Mouse (Mus musculus) forebrain, embryonic 10.5 days (tissue): ENCODE data around the gene Eno3. TPM values are rescaled to one million over a fixed set of nuclear protein-coding genes. Genes with fewer than 3 reads are reported as not detected.
A peak's percentile ranks its signal among the peaks of the same experiment; 100 is the strongest.

Source experiments
- DNase-seq: peaks from one replicate; pipeline ENCODE4 v3.0.0-alpha.2; 2017; ENCODE audit warnings: low spot score; ENCODE audit errors: extremely low spot score
- H3K27ac ChIP-seq: fragments of 300-500 bp; sonication (generic); 2 replicates; pipeline ENCODE4 v1.5.1; 2016; ENCODE audit warnings: mild to moderate bottlenecking
- H3K27me3 ChIP-seq: fragments of 300-500 bp; sonication (generic); 2 replicates; pipeline ENCODE4 v1.6.1; 2016; ENCODE audit warnings: mild to moderate bottlenecking; ENCODE audit not compliant: poor library complexity, severe bottlenecking
- H3K36me3 ChIP-seq: fragments of 300-500 bp; sonication (generic); replicated peaks from 2 replicates; pipeline ENCODE4 v1.6.1; 2016; ENCODE audit warnings: mild to moderate bottlenecking, moderate library complexity
- H3K4me1 ChIP-seq: fragments of 300-500 bp; sonication (generic); 2 replicates; pipeline ENCODE4 v1.6.1; 2016
- H3K4me3 ChIP-seq: fragments of 300-500 bp; sonication (generic); 2 replicates; pipeline ENCODE4 v1.5.1; 2016; ENCODE audit warnings: mild to moderate bottlenecking, moderate library complexity
- H3K9me3 ChIP-seq: fragments of 300-500 bp; sonication (generic); 2 replicates; pipeline ENCODE4 v1.6.1; 2016; ENCODE audit warnings: mild to moderate bottlenecking, moderate library complexity
- WGBS: fragments of 180-500 bp; shearing (Covaris S2); methylation state at CpG from one replicate; pipeline ENCODE4 v1.1.7; 2016; 5-methylcytosine and 5-hydroxymethylcytosine counted together
- polyA plus RNA-seq: library from polyadenylated mRNA; unstranded; fragments of >200 nt; fragmentation: Nextera tagmentation; extraction: Ambion mirVana; gene quantifications from 2 replicates; pipeline ENCODE4 v1.2.1, GENCODE M21; 2016

Gene Eno3
- polyA plus RNA-seq, 1 experiment from 2014 or later: 33.4 TPM

DNA sequence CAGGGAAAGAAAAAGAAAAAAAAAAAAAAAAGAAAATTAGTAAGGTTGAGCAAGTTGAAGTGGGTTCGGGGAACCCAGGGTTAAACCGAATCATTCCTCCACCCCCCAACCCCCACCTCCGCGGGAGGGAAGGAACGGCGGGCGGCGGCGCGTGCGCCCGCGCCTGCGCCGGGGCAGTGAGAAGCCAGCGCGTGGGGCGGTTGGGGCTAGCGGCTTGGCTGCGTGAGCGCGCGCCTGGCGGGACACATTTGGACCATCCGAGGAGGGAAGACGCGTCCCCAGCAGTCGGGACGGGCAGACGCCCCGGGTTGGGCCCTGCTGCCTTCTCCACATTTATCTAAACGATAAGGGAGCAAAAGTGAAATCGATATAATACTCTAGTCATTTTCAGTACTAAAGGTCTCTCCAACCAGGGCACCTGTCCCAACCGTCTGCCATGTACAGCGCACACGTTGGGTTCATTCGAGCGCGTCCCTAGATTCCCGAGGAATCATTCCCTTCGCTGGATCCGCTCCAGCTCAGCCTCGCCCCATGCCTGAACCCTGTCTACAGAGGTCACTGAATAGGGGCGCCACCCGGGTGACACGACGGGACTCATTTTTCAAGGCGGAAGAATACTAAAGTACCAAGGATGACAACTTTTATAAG, 2.0 kb upstream of the Eno3 start:
- Histone ChIP-seq H3K36me3 (peaks cover 40% of the 10 kb centered on the region), H3K9me3 (no peaks in the 10 kb centered on the region), H3K27ac (peak overlapping the region; percentile 99), H3K4me3 (peak overlapping the region; percentile 99), H3K4me1 (peaks cover 71% of the 10 kb centered on the region), H3K27me3 (no peaks in the 10 kb centered on the region)
- peak; percentile 81 for DNase-seq
- 0% methylated on average over 48 of the region's 48 CpGs for WGBS

DNA sequence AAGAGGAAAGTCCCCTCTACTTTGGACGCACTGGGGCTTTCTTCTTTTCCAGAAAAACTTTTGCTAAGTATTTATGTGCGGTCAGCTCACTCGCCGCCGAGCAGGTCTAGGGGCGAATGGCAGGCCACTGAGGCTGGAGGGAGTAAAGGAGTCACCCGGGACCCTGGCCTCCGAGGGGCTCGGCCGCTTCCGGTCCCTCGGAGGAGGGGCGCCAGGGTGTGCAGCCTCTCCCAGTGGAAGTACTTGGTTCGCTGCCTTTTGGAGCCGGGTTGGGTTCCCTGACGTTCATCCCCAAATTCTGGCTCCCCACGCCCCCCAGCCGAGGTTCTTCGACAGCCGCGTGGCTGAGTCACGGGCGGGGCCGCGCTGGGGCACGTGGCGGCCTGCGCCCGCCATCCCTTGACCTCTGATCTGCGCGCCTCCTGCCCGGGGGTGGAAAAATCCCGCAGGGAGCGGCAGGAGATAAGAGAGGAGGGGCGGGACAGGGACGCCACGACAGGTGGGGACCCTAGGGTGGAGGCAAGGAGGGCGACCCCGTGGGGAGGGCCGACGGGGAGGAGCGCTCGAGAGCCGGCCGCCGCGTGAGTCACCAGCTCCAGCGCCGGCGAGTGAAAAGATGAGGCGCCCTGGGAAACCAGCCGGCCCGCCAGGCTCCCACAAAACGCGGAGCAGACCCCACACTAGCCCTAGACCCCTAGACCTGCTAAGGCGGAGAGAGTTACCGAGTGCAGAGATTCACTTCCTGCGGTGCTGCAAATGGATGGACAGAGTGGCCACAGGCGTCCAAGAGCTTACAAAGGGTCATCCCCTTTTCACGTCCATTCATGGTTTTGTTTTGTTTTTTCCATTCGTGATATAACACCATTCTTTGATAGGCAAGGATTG, 1.2 kb upstream of the Eno3 start:
- DNase-seq: peak; percentile 69
- H3K4me1 ChIP-seq: peaks cover 67% of the 10 kb centered on the region

DNA sequence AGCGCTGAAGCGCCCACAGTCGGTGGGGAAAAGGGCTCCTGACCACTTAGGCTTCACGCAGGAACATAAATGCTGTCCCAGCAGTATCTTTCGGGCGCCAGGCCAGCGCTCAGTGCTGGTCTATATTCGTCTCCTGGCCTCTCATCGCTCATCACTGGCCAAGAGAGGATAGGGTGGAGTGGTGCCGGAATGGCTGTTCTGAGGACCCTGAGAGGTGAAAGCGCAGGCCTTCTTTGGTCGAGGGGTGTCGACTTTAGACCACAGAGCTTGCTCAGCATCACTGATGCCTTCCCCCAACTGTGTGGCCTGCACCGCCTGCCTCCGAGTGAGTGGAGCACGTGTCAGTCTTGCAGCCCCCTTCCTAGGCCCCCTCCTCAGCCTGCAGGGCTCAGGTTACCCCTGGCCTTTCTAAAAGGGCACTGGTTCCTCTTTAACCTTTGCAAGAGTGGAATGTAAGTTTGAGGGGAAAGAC, 510 bp upstream of the Eno3 start:
- H3K4me3 ChIP-seq: peak overlapping the region; percentile 99
- peaks cover 60% of the 10 kb centered on the region for H3K4me1 ChIP-seq
- H3K27me3 ChIP-seq: no peaks in the 10 kb centered on the region
- WGBS: 2% methylated on average over 16 of the region's 16 CpGs
- peak overlapping the region; percentile 99 for H3K27ac ChIP-seq
- peaks cover 40% of the 10 kb centered on the region for H3K36me3 ChIP-seq
- peak; percentile 60 for DNase-seq
- H3K9me3 ChIP-seq: no peaks in the 10 kb centered on the region

More for the DNA sequence above, 1.2 kb upstream of the Eno3 start:
- no peaks in the 10 kb centered on the region for H3K27me3 ChIP-seq
- WGBS: under 1% methylated on average over 61 of the region's 61 CpGs
- no peaks in the 10 kb centered on the region for H3K9me3 ChIP-seq
- H3K36me3 ChIP-seq: peaks cover 40% of the 10 kb centered on the region
- H3K4me3 ChIP-seq: peak overlapping the region; percentile 99
- peak overlapping the region; percentile 99 for H3K27ac ChIP-seq

DNA sequence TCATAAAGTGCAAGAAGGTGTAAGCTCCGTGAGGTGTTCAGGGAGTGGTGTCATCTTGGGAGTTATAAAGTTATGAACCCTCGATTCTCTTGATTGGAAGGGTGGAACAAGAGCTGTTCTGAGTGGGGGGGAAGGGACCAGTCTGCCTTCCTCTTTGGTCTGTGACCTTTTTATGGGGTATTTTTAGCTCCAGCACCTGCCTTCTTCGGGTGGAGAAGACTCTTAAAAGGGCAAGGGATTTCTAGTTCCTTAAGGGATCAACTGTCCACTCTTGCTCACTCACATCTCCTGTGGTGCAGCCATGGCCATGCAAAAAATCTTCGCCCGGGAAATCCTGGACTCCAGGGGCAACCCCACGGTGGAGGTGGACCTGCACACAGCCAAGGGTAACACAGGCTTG, 571 bp downstream of the Eno3 start:
- peaks cover 49% of the 10 kb centered on the region for H3K4me1 ChIP-seq
- peak overlapping the region; percentile 99 for H3K27ac ChIP-seq
- 54% methylated on average over 6 of the region's 6 CpGs for WGBS
- peaks cover 40% of the 10 kb centered on the region for H3K36me3 ChIP-seq
- DNase-seq: no peak
- no peaks in the 10 kb centered on the region for H3K9me3 ChIP-seq
- H3K27me3 ChIP-seq: no peaks in the 10 kb centered on the region
- H3K4me3 ChIP-seq: peak overlapping the region; percentile 99

DNA sequence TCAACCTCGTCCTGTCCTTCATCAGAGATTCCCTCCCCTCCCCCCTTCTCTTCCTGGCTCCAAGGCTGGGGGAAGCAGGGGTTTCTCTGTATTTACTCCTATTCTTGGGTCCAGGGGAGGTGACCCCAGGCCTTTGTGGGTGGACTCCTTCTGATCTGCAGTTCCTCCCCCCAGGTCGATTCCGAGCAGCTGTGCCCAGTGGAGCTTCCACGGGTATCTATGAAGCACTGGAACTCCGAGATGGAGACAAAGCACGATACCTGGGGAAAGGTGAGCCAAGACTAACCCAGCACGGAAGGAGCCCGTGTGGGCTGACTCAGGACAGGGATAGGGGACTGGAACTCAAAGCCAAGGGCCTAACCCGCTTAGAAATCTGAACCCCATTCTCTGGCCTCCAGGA, 989 bp downstream of the Eno3 start:
- Histone ChIP-seq H3K4me1 (peaks cover 46% of the 10 kb centered on the region), H3K27ac (peak overlapping the region; percentile 99)

DNA sequence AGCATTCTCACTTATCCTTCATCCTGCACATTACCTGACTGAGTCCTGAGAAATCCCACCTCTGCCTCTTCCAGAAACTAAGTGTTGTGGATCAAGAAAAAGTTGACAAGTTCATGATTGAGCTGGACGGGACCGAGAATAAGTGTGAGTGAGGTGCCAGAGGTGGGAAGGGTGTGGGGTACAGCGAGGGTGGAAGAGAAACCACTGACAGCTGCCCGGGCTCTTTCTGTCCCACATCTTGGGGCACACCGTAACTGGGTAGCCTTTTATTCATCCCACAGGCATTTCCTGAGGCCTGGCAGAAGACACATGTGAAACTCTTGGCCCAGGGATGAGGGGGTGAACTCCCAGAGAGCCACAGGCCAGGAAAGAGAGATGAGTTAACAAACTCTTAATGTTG, 1.5 kb downstream of the Eno3 start:
- no peak overlapping the region for H3K27ac ChIP-seq
- peaks cover 44% of the 10 kb centered on the region for H3K4me1 ChIP-seq
- H3K4me3 ChIP-seq: 0 out of 2 replicates have a peak overlapping the region, but pooled peaks have one; percentile 99
- WGBS: 91% methylated on average over 5 of the region's 5 CpGs
- peaks cover 43% of the 10 kb centered on the region for H3K36me3 ChIP-seq
- DNase-seq: no peak
- no peaks in the 10 kb centered on the region for H3K9me3 ChIP-seq
- H3K27me3 ChIP-seq: no peaks in the 10 kb centered on the region

More for the DNA sequence above, 989 bp downstream of the Eno3 start:
- DNase-seq: no peak
- H3K9me3 ChIP-seq: no peaks in the 10 kb centered on the region
- peak overlapping the region; percentile 99 for H3K4me3 ChIP-seq
- no peaks in the 10 kb centered on the region for H3K27me3 ChIP-seq
- peaks cover 40% of the 10 kb centered on the region for H3K36me3 ChIP-seq
- 54% methylated on average over 9 of the region's 9 CpGs for WGBS

DNA sequence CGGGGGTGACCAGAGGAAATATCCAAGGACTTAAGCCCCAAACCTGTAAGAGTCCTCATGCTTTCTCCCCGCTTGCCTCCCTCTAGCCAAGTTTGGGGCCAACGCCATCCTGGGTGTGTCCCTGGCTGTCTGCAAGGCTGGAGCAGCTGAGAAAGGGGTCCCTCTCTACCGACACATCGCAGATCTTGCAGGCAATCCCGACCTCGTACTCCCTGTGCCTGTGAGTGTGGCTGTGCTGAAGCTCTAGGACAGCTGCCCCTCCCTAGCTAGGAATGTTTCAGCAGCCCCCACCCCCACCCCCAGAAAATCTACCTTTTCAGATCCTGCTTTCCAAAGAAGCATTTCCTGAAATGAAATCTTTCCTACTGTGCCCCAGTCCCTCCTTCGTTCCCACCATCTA, 1.9 kb downstream of the Eno3 start:
- no peaks in the 10 kb centered on the region for H3K9me3 ChIP-seq

DNA sequence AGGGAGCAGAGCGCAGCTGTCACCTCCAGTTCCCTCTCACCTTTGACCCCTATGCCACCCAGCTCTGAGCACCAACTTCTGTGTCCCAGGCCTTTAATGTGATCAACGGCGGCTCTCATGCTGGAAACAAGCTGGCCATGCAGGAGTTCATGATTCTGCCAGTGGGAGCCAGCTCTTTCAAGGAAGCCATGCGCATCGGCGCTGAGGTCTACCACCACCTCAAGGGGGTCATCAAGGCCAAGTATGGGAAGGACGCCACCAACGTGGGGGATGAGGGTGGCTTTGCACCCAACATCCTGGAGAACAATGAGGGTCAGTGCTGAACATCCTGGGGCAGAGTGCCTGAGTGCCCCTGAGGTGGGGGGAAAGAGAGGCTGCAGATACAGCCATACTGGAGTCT, 3.6 kb downstream of the Eno3 start:
- H3K27me3 ChIP-seq: no peaks in the 10 kb centered on the region
- peaks cover 63% of the 10 kb centered on the region for H3K36me3 ChIP-seq
- H3K4me1 ChIP-seq: peaks cover 37% of the 10 kb centered on the region
- no peaks in the 10 kb centered on the region for H3K9me3 ChIP-seq
- 93% methylated on average over 8 of the region's 8 CpGs for WGBS
- no peak overlapping the region for H3K27ac ChIP-seq
- no peak overlapping the region for H3K4me3 ChIP-seq
- DNase-seq: no peak

More for the DNA sequence above, 1.9 kb downstream of the Eno3 start:
- Histone ChIP-seq H3K27me3 (no peaks in the 10 kb centered on the region), H3K4me3 (no peak overlapping the region), H3K27ac (no peak overlapping the region), H3K36me3 (peaks cover 47% of the 10 kb centered on the region), H3K4me1 (peaks cover 44% of the 10 kb centered on the region)
- 87% methylated on average over 8 of the region's 8 CpGs for WGBS
- no peak for DNase-seq

DNA sequence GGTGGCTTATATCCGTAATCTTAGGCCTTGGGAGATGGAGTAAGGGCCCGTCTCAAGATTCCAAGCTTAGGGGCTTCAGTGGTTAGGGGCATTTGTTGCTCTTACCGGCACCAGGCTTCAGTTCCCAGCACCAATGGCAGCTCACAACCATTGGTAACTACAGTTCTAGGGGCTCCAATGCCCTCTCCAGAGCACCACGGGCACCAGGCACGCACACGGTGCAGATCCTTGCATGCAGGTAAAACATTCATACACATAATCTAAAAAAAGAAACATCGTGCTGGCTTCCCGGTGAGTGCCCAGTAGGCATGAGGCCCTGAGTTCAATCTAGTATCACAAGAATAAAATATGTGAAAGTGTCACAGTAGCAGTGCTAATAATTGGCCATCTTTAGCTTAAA, 6.1 kb downstream of the Eno3 start:
- H3K27me3 ChIP-seq: no peaks in the 10 kb centered on the region
- H3K4me3 ChIP-seq: no peak overlapping the region
- H3K4me1 ChIP-seq: peaks cover 27% of the 10 kb centered on the region
- no peaks in the 10 kb centered on the region for H3K9me3 ChIP-seq
- peaks cover 82% of the 10 kb centered on the region for H3K36me3 ChIP-seq
- WGBS: 89% methylated on average over 8 of the region's 8 CpGs
- no peak overlapping the region for H3K27ac ChIP-seq
- no peak for DNase-seq

DNA sequence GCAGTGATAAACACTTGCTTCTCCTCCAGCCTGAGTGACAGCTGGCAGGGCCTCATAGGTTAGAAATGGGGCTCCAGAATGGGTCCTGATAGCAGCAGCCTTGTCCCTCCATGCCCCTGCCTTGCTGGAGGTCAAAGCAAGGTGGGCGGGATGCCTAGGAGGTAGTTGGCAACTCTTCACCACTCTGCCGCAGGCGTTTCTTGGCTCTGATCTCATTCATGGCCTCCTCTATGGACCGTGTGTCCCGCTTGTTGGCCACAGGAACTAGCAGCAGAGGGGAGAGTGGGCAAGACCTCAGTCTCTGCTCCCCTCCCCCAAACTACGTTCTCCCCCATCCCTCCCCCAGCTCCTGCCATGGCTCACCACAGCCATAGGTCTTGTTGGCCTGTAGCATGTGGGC, 7.0 kb downstream of the Eno3 start:
- Histone ChIP-seq H3K27me3 (no peaks in the 10 kb centered on the region), H3K9me3 (no peaks in the 10 kb centered on the region), H3K4me3 (no peak overlapping the region), H3K27ac (no peak overlapping the region), H3K4me1 (peaks cover 22% of the 10 kb centered on the region), H3K36me3 (peaks cover 82% of the 10 kb centered on the region)
- 91% methylated on average over 6 of the region's 6 CpGs for WGBS
- no peak for DNase-seq

DNA sequence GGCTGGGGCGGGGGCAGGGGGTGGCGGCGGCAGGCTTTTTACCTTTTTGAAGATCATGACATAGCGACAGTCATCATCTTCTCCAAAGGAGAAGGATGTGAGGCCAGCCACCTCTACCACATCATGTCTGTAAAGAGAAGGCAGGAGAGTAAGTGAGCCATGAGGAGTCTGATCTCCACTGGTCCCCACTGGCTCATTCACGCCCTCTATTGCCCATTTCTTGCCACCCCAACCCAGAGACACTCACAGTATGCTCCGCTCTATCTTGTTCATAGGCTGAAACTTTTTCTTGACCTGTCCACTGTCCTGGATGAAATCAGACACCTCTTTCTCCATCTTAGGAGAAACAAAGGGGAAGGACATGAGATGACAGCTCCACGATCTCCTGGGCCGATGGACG, 7.7 kb downstream of the Eno3 start:
- Histone ChIP-seq H3K4me3 (no peak overlapping the region), H3K4me1 (peaks cover 25% of the 10 kb centered on the region), H3K9me3 (no peaks in the 10 kb centered on the region), H3K27me3 (no peaks in the 10 kb centered on the region), H3K27ac (no peak overlapping the region), H3K36me3 (peaks cover 76% of the 10 kb centered on the region)
- DNase-seq: no peak
- WGBS: 94% methylated on average over 9 of the region's 9 CpGs

DNA sequence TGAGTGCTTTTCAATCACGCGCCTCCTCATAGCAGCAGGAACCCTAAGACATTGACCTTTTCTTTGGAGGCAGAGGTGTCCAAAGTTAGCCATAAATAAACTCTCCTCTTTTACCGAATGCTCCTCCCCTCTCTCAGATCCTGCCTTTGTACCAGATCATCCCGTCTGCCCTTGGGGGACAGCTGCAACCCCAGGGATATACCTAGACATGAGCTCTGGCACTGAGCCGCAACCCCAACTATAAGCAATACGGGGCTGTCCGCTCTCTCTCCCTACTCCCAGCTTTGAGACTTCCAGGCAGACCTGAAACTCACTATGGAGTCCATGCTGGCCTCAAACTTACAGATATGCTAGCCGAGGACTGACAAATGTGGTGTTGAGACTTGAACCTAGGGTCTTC, 9.7 kb downstream of the Eno3 start:
- 96% methylated on average over 8 of the region's 8 CpGs for WGBS
- DNase-seq: no peak
- H3K9me3 ChIP-seq: no peaks in the 10 kb centered on the region
- no peak overlapping the region for H3K27ac ChIP-seq
- H3K4me3 ChIP-seq: no peak overlapping the region
- H3K36me3 ChIP-seq: peaks cover 66% of the 10 kb centered on the region
- no peaks in the 10 kb centered on the region for H3K27me3 ChIP-seq
- peaks cover 44% of the 10 kb centered on the region for H3K4me1 ChIP-seq
